Mouse (Mus musculus): ENCODE measurements at regions not wholly inside any gene's neighbourhood (a gene's known extent, or its start where the extent isn't known, plus 50 kb on each side); places are given as distances from the start of the nearest gene placed in this dataset.

- Histone ChIP-seq H3K9me3 (ENCODE audit: control insufficient read depth, low read length) (no peaks in the 10 kb centered on the region), H3K27ac (ENCODE audit: low read depth, low read length) (no peak overlapping the region), H3K27me3 (ENCODE audit: control insufficient read depth, insufficient read depth, low read length) (no peaks in the 10 kb centered on the region), H3K4me3 (ENCODE audit: low read depth, low read length) (no peak overlapping the region), H3K4me1 (ENCODE audit: control insufficient read depth, insufficient read depth, low read length) (no peaks in the 10 kb centered on the region), H3K9ac (replicated peaks; ENCODE audit: low read depth, low read length) (no peak overlapping the region), H3K36me3 (ENCODE audit: control insufficient read depth, insufficient read depth, low read length) (no peaks in the 10 kb centered on the region), H3K4me2 (ENCODE audit: low read depth, low read length) (no peak overlapping the region)
- ATAC-seq (ENCODE audit: low read depth) = no peak
- 79% methylated on average over 9 of the region's 9 CpGs for WGBS
Observed at GRCm38 (mm10) chr9:115543665-115544064, 233.4 kb upstream of the Stt3b start.

DNA sequence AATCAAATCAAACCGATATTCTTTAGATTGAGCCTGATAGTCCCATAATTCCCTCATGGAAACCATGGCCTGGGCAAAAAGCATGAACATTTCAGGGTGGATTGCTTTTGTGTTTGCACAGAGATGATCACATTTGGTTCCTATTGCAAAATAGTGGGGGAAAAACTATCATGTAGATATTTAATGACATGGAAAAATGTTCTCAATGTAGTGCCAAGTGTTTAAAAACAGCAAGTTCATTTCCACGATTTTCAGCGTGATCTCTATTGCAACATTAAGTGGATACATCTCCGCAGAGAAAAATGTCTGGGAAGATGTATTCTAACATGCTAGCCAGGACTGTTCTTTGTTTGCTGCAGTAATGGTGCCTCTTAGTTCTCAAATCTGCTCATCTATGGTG lies 235.0 kb upstream of the Stt3b start:
- Histone ChIP-seq H3K27ac (ENCODE audit: low read depth, low read length) (no peak overlapping the region), H3K9me3 (ENCODE audit: control insufficient read depth, low read length) (no peaks in the 10 kb centered on the region), H3K4me2 (ENCODE audit: low read depth, low read length) (no peak overlapping the region), H3K9ac (replicated peaks; ENCODE audit: low read depth, low read length) (no peak overlapping the region), H3K36me3 (ENCODE audit: control insufficient read depth, insufficient read depth, low read length) (no peaks in the 10 kb centered on the region), H3K4me3 (ENCODE audit: low read depth, low read length) (no peak overlapping the region), H3K4me1 (ENCODE audit: control insufficient read depth, insufficient read depth, low read length) (no peaks in the 10 kb centered on the region), H3K27me3 (ENCODE audit: control insufficient read depth, insufficient read depth, low read length) (no peaks in the 10 kb centered on the region)
- ATAC-seq (ENCODE audit: low read depth) = no peak
- WGBS = 90% methylated on average over 4 of the region's 4 CpGs

- Histone ChIP-seq H3K36me3 (ENCODE audit: control insufficient read depth, insufficient read depth, low read length) (no peaks in the 10 kb centered on the region), H3K9ac (replicated peaks; ENCODE audit: low read depth, low read length) (no peak overlapping the region), H3K27me3 (ENCODE audit: control insufficient read depth, insufficient read depth, low read length) (no peaks in the 10 kb centered on the region), H3K4me1 (ENCODE audit: control insufficient read depth, insufficient read depth, low read length) (no peaks in the 10 kb centered on the region), H3K9me3 (ENCODE audit: control insufficient read depth, low read length) (no peaks in the 10 kb centered on the region), H3K4me3 (ENCODE audit: low read depth, low read length) (no peak overlapping the region), H3K27ac (ENCODE audit: low read depth, low read length) (no peak overlapping the region), H3K4me2 (ENCODE audit: low read depth, low read length) (no peak overlapping the region)
- WGBS = 65% methylated on average over 2 of the region's 2 CpGs
- no peak for ATAC-seq (ENCODE audit: low read depth)
Observed at GRCm38 (mm10) chr9:115545792-115546191, 235.6 kb upstream of the Stt3b start.

DNA sequence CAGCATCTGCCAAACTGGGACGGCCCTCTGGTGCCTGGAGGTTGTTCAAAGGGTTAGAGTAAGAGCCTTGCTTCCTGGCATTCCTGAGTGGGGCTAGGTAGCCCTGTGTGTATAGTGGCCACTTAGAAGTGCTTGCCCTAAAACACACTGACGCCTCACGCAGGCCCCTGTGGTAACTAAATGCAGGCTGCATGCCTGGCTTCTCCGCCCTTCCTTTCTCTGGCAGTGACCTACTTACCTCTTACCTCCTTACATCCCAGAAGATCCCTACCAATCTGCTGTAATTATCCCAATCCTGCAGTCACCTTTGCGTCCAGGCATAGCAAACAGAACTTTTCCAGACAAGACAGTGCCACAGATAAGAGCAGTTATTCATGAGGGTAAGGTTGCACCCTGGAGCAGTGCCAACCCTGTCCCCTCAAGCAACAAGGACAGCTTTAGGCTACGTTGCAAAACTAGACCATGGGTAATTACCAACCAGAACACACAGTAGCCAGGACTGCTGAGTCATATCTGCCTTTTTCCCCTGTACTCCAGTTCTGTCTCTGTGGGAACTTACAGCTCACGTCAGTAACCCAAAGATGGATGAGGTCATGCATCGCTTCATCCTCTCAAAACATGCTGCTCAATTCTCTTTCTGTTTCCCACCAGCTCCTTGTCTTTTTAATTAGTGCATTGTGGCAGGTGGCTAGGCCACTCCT lies 237.6 kb upstream of the Stt3b start:
- no peaks in the 10 kb centered on the region for H3K4me1 ChIP-seq (ENCODE audit: control insufficient read depth, insufficient read depth, low read length)
- no peak overlapping the region for H3K4me3 ChIP-seq (ENCODE audit: low read depth, low read length)
- no peaks in the 10 kb centered on the region for H3K9me3 ChIP-seq (ENCODE audit: control insufficient read depth, low read length)
- H3K36me3 ChIP-seq (ENCODE audit: control insufficient read depth, insufficient read depth, low read length) = no peaks in the 10 kb centered on the region
- no peak overlapping the region for H3K4me2 ChIP-seq (ENCODE audit: low read depth, low read length)
- no peak overlapping the region for H3K9ac ChIP-seq (replicated peaks; ENCODE audit: low read depth, low read length)
- H3K27ac ChIP-seq (ENCODE audit: low read depth, low read length) = no peak overlapping the region
- 58% methylated on average over 8 of the region's 8 CpGs for WGBS
- ATAC-seq (ENCODE audit: low read depth) = no peak
- H3K27me3 ChIP-seq (ENCODE audit: control insufficient read depth, insufficient read depth, low read length) = no peaks in the 10 kb centered on the region

GRCm38 (mm10) chr9:115548722-115549349 lies 238.6 kb upstream of the Stt3b start:
- Histone ChIP-seq H3K9ac (replicated peaks; ENCODE audit: low read depth, low read length) (no peak overlapping the region), H3K4me1 (ENCODE audit: control insufficient read depth, insufficient read depth, low read length) (no peaks in the 10 kb centered on the region), H3K4me2 (ENCODE audit: low read depth, low read length) (no peak overlapping the region), H3K4me3 (ENCODE audit: low read depth, low read length) (no peak overlapping the region), H3K9me3 (ENCODE audit: control insufficient read depth, low read length) (no peaks in the 10 kb centered on the region), H3K27me3 (ENCODE audit: control insufficient read depth, insufficient read depth, low read length) (no peaks in the 10 kb centered on the region), H3K27ac (ENCODE audit: low read depth, low read length) (no peak overlapping the region), H3K36me3 (ENCODE audit: control insufficient read depth, insufficient read depth, low read length) (no peaks in the 10 kb centered on the region)
- ATAC-seq (ENCODE audit: low read depth) = no peak
- WGBS = 60% methylated on average over 8 of the region's 8 CpGs

DNA sequence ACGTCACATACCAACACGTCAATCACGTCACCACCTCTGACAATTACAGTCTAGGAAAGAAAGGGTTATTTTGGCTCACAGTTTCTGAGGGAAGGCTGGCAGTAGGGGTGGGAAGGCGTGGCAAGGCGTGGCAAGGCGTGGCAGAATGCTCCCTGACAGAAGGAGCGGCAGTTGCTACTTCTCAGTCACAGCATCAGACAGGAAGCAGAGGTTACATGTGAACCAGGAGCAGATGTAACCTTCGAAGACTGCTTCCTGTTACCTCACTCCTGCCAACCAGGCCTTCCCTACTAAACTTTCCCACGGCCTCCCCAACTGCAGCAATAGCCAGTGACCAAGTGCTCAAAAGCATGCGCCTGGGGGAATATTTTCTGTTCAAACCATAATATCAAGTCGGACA lies 240.9 kb upstream of the Stt3b start:
- Histone ChIP-seq H3K9me3 (ENCODE audit: control insufficient read depth, low read length) (no peaks in the 10 kb centered on the region), H3K27me3 (ENCODE audit: control insufficient read depth, insufficient read depth, low read length) (no peaks in the 10 kb centered on the region), H3K36me3 (ENCODE audit: control insufficient read depth, insufficient read depth, low read length) (no peaks in the 10 kb centered on the region), H3K4me3 (ENCODE audit: low read depth, low read length) (no peak overlapping the region), H3K4me1 (ENCODE audit: control insufficient read depth, insufficient read depth, low read length) (no peaks in the 10 kb centered on the region), H3K9ac (replicated peaks; ENCODE audit: low read depth, low read length) (no peak overlapping the region), H3K27ac (ENCODE audit: low read depth, low read length) (no peak overlapping the region), H3K4me2 (ENCODE audit: low read depth, low read length) (no peak overlapping the region)
- 93% methylated on average over 11 of the region's 11 CpGs for WGBS
- ATAC-seq (ENCODE audit: low read depth) = no peak

DNA sequence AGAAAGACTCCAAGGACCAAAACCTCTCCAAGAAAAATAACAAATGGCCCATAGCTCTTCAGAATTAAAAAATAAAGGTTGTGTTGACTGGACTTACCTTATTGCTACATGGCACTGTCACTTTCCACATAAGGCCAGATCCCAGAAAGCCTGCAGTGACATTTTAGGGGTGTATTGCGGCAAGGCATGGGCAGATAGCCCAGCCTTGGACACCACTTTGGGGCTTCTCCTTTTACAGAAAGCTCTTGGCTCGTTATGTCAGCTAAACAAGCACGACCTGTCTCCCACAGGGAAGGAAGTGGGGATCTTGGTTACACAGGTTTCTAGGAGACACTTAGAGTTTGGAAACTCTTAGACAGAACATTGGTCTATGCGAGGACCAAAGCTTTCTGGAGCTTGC lies 241.3 kb upstream of the Stt3b start:
- H3K27me3 ChIP-seq (ENCODE audit: control insufficient read depth, insufficient read depth, low read length) = no peaks in the 10 kb centered on the region
- WGBS = 81% methylated on average over 4 of the region's 4 CpGs
- no peaks in the 10 kb centered on the region for H3K9me3 ChIP-seq (ENCODE audit: control insufficient read depth, low read length)
- H3K27ac ChIP-seq (ENCODE audit: low read depth, low read length) = no peak overlapping the region
- H3K4me2 ChIP-seq (ENCODE audit: low read depth, low read length) = no peak overlapping the region
- no peaks in the 10 kb centered on the region for H3K4me1 ChIP-seq (ENCODE audit: control insufficient read depth, insufficient read depth, low read length)
- H3K9ac ChIP-seq (replicated peaks; ENCODE audit: low read depth, low read length) = no peak overlapping the region
- H3K36me3 ChIP-seq (ENCODE audit: control insufficient read depth, insufficient read depth, low read length) = no peaks in the 10 kb centered on the region
- no peak for ATAC-seq (ENCODE audit: low read depth)
- no peak overlapping the region for H3K4me3 ChIP-seq (ENCODE audit: low read depth, low read length)

DNA sequence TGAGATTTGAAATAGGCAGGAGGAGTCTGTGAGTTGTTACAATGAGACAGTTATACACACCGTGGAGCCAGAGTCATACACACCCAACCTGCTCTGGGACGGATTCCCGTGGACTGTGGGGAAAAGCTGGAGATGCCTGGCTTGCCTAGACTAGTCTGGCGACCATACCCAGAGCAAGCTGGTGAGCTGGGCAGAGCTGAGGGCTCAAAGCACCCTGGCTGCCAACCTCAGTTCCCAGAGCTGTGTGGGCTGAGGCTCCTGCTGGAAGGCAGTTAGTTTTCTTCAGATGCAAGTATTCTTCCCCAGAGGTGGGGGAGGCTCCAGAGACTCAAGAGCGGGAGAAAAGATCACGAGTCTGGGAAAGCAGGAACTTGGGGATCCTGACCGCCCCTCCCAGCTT lies 247.9 kb upstream of the Stt3b start:
- Histone ChIP-seq H3K36me3 (ENCODE audit: control insufficient read depth, insufficient read depth, low read length) (no peaks in the 10 kb centered on the region), H3K4me3 (ENCODE audit: low read depth, low read length) (no peak overlapping the region), H3K9me3 (ENCODE audit: control insufficient read depth, low read length) (no peaks in the 10 kb centered on the region), H3K27me3 (ENCODE audit: control insufficient read depth, insufficient read depth, low read length) (no peaks in the 10 kb centered on the region), H3K4me1 (ENCODE audit: control insufficient read depth, insufficient read depth, low read length) (no peaks in the 10 kb centered on the region), H3K9ac (replicated peaks; ENCODE audit: low read depth, low read length) (no peak overlapping the region), H3K4me2 (ENCODE audit: low read depth, low read length) (no peak overlapping the region), H3K27ac (ENCODE audit: low read depth, low read length) (no peak overlapping the region)
- 95% methylated on average over 7 of the region's 7 CpGs for WGBS
- ATAC-seq (ENCODE audit: low read depth) = no peak

- Histone ChIP-seq H3K4me2 (ENCODE audit: low read depth, low read length) (no peak overlapping the region), H3K4me3 (ENCODE audit: low read depth, low read length) (no peak overlapping the region), H3K9me3 (ENCODE audit: control insufficient read depth, low read length) (no peaks in the 10 kb centered on the region), H3K36me3 (ENCODE audit: control insufficient read depth, insufficient read depth, low read length) (no peaks in the 10 kb centered on the region), H3K4me1 (ENCODE audit: control insufficient read depth, insufficient read depth, low read length) (no peaks in the 10 kb centered on the region), H3K9ac (replicated peaks; ENCODE audit: low read depth, low read length) (no peak overlapping the region), H3K27ac (ENCODE audit: low read depth, low read length) (no peak overlapping the region), H3K27me3 (ENCODE audit: control insufficient read depth, insufficient read depth, low read length) (no peaks in the 10 kb centered on the region)
- ATAC-seq (ENCODE audit: low read depth) = no peak
- WGBS = 94% methylated on average over 5 of the region's 5 CpGs
Observed at GRCm38 (mm10) chr9:115559521-115559920, 249.3 kb upstream of the Stt3b start.

All from neural tube, embryonic 14.5 days (tissue).